Mouse (Mus musculus) kidney, adult 8-10 months (tissue): Measurements from ENCODE around the gene Galnt14.

ENCODE experiments used
- DNase-seq, 2 experiments: peaks; one replicate each; pipeline ENCODE4 v3.0.0; 2022

The Galnt14 gene

DNA sequence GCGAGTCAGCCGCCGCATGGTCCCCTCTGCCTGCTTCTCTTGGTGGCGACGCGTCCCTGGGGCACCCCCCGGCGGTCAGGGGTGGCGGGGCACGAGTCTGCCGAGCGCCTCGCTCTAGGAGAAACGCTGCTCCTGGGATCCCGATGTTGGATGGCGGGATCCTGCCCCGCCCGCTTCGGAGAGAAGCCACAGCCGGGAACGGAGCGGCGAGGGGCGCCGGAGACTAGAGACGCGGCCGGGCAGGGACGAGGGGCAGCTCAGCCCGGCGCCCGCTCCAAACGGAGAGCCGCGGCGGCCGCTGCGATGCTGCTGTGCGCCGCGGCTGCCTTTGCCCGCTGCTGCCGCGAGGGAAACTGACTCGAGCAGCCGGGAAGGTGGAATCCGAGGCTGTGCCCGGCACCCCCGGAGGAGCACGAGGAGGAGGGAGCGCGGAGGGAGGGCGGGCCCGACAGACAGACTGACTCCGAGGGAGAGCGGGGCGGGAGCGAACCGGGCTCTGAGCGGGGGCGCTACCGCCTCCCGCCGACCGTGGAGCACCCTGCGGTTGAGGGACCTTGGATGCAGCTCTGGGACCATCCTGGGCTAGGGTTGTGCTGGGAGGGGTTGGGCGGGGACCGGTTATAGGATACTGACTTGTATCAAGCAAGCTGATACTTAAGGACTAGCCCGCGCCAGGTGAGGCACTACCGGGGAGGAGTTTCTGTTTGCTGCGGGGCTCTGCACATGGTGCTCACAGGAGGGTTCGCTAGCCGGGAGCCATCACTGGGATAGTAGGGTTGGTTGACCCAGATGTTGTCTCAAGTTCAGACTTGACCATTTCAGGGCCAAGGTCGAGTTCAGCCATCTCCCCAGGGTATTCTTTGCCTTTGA lies at the start of gene Galnt14:
Galnt14 (minus strand) TSS at position 412 of the 870 bp plus-strand sequence.
- DNase-seq, result peak; percentile 82 to 84

DNA sequence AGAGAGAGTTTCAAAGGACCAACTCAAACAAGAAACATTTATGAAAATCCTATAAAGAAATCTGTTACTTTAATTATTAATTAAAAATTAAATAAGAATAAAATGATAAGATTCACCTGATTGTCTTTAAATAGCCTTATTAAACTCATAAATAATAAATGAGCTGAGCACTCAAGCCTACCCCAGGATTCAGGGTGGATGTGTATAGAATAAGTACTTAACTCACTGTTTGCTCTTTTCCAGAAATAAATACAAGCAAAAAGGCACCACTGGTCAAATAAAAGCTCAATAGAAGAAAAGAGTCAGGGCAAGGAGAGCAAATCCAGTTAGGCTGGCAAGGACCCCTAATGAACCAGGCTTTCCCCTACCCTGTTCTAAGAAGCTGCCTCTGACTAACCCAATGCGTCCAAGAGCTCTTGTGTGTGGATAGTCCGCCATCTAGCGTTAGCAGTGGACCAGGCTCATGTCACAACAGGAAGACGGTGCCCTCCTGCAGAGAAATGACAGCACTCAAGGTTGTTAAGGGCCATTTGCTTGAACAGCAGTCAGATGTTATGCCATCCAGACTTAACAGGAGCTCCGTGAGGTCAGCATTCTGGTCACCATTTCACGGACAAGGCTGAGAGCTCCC lies 33.5 kb upstream of the Galnt14 start:
- peak; percentile 77 to 90 for DNase-seq

DNA sequence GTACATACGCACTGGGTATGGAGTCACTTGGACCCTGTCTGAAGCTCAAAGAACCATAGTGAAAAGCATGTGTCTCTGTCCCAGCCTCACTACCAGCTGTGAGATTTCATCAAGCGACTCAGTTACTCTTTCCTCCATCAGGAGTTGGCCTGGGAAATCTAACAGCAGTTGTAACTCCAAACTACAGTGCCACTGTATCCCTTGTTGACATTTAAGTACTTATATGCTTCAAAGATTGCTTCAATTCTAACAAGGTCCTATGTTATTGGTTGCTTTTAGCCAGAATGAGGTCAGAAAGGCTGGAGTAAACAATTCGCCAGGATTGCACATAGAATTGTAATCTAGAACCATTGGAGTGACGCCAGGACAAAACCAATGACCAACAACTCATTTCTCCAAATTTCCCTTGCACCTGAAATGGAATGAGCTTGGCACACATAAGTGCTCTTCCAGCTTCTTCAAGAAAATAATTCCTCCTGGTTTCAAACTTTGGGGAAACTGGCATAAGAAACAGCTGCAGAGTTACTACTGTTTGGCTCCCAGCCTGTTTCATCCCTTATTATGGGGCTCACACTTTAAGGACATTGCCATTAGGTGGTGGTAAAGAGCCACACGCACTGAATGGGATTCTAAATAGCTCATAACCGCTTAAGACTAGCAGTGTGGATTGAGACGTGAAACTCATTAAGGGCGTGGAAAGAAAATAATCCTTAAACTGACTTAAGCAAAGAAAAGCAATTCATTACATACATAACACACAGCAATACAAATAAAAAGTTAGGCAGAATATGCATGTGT lies 13.8 kb upstream of the Galnt14 start:
- peak; percentile 36 to 56 for DNase-seq

DNA sequence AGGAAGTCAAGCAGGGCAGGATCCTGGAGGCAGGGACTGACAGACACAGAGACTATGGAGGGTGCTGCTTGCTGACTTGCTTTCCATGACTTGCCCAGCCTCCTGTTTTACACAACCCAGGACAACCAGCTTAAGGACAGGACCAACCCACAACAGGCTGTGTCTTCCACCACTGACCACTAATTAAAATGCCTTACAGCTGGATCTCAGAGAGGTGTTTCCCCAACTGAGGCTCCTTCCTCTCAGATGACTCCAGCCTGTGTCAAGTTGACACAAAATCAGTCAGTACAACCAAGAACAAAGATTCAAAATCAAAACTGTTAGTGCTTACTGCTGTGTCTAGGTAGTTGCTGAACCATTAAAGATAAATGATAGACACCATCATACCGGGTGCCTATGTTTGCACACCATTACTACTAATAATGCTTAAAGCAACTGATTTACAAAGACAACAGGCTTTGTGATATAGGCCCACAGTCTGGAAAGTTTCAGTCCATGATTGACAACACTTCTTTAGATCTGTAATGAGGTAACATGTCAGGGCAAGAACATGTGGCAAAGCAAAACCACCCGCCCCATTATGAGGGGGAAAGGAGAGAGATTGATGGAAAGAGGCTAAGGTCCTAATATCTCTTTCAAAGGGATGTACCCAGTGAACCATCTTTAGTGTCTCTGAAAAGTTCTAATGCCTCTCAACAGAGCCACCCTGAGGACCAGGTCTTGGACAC lies 8.9 kb upstream of the Galnt14 start:
- no peak for DNase-seq

DNA sequence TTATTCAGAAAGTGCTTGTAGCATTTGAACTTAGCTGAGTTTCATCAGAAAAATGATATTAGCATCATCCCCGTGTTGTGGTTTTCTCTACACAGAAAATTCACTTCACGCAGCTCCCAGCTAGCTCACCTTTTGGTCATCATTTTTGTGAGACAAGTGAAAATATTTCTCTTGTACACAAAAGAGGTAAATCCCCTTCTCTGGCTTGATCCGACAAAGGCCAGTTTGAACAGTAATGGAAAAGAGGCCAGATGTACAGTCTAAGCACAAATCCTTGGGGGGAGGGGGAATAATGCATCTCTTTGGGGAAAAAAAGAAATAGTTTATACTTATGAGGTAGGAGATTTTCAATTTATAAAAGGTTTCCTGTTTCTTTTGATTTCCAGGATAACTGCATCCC lies 6.4 kb upstream of the Galnt14 start:
- no peak for DNase-seq

DNA sequence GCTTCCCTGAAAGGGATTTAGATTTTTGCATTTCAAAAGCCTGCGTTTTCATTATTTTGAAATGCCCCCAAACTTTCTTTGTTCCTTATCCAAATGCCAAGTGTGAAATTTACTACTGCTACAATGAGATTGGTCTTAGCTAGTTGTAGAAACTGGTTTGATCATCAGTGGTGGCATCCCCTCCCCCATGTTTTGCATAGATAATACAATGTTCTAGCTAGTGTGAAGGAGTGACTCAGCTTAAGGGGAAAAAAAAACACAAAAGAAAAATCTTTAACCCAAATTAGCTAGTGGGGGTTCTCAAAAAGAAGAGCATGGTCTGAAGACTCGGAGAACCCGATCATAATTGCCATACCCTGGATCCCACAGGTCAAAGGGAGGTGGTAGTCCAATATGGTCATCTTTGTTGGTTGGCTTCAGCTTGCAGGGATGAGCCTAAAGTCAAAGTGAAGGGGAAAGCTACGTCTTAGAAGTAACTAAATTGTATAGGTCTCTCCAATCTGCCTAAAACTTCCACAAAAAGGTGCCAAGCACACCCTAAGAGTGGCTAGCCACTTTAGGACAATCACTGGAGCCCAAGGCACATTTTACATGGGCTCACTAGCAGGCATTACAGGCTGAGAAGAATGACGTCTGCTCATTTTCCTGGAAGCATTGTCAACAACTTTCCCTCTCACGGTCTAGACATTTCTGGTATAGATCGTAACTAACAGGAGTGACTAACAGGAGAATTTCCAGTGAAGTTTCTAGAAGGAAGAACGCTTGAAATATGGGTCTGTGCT lies 4.4 kb upstream of the Galnt14 start:
- no peak for DNase-seq

DNA sequence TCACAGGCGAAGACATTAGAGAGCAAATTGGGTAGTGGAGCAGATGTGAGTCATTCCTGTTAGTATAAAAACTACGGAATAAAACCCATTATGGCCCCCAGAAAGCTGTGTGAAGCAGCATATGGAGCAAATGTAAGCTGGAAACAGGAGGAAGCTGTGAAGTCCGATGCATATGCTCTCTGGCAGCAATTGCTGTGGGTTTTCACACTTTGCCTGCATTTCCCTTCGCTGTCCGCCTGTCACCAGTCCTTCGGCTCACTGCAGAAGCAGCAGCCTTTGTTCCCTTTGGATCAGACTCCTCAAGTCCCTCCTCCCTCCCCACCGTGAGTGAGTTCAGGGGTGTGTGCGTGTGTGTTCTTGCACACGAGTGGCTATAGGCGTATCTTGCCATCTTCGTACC lies 3.1 kb upstream of the Galnt14 start:
- DNase-seq, result no peak

DNA sequence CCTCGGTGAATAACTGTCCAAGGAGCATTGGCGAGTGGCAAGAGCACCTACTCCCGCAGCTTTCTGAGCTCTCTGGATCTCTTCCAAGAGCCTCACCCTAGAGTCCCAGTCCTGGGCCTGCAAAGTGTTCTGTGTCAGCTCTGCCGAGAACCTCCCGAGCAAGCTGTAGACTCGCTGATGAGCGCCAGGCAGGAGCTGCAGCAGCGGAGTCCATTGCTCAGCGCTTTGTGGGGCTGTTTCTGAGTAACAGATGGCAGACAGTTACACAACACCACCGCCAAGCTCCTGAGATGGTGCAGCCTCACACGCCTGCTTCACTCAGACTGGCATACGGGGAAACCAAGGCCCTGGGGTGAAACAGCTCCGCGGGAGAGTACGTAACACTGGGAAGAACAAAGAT lies 1.7 kb upstream of the Galnt14 start:
- DNase-seq, result peak; percentile 38 to 50

DNA sequence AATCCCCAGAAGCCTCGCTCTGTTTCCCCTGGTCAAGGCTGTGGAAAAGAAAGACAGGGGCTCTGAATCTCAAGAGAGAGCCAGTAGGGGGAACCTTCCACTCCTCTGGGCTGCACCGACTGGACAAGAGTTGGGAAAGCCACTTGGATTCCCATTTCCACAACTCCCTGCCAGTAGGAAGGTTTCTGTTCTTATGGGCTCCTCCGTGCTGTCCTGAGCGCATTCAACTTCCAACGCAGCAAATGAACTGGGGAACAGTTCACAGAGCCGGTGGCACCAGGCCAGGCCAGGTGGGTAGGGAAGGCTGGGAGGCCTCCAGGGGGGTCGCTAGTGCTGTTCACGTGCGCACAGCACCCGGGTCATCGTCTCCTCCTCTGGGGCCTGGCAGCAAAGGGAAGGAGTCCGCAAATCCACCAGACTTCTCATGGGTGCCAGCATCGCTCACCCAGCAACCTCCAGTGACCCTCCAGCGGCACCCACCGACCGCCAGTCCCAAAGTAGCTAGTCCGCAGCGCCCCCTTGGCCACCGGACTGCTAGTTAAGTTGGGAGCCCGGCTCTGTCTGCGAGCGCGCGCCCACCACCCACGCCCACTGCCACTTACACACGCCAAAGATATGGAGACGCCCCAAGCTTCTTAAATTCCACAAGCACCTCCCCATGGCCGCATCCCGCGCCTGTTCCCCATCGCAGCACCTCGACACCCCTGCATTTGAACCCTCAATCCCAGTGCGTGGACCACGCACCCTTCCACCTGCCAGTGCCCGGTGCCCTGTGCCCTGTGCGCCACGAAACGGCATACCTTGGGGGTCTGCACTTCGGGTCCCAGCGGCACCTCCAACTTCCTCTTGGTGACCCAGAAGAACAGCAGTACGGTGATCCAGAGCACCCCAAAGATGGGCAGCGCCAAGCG lies 867 bp downstream of the Galnt14 start:
- peak; percentile 57 to 74 for DNase-seq

DNA sequence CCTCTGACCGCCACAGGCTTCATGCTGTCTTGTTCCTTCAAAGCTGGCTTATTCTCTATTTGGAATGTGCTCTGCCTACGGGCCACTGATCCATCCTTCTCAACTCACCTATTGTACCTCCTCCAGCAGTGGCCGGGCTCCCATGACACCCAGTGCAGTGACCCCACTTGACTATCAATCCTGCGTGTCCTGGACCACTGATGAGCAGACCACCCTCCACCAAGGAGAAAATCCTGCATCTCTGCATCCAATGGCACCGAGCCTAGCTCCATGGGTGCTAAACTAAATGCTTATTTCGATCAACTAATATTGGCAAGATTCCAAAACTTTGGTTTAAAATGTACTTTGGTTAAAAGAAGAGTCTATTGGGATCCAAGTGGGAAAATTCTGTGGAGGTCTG lies 1.8 kb downstream of the Galnt14 start:
- DNase-seq, result peak; percentile 17 to 39

DNA sequence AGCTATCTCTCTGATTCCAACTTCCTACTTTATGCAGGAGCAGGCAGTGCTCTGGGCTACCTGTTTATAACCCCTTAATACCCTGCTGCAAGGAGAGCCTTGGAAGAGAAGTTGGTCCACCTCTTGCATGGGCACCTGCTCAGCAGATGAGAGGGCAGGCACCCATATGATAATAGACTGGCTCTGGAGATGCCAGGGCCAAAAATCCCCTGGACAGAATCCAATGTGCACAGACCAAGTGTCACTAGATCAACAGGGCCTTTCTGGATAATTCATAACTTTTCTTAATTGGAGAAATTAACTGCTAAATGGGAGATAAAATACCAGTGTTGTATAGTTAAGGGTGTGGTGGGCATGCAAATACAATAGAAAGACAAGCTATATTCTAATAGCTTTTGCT lies 6.7 kb downstream of the Galnt14 start:
- peak; percentile 41 to 46 for DNase-seq

DNA sequence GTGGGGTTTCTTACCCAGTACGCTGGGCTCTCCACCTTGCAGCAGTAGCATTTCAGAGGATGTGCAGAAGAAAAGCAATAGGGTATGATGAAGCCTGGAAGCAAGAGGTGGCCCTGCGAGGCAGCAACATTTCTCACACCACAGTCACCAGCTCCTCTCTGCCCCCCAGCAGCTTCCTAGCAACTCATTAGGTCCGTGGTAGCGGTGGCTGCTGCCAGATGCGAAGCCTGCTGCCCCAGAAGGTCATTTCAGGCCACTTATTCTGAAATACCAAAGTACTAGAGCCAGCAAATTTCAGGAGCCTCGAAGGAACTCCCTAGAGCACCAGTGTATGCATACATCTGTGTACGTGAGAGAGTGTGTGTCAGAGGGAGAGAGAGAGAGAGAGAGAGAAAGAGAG lies 9.2 kb downstream of the Galnt14 start:
- peak; percentile 52 to 61 for DNase-seq

DNA sequence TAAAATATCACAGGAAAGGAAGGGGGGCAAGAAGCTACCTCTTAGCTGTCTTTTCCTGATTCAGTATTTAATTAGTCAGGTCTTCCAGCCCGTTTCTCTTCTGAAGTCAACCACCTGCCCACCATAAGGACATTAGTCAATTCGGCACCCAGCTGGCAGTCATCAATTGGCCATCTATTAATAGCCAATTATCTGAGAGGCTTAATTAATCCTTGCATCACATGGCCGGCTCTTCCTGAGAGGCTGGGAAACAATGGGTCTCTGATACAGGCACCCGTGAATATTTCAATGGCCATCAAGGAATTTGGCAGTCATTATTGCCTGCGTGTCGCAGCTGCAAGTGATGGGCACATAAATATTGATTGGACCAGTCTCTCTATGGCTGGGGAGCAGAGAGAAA lies 10.4 kb downstream of the Galnt14 start:
- no peak for DNase-seq

DNA sequence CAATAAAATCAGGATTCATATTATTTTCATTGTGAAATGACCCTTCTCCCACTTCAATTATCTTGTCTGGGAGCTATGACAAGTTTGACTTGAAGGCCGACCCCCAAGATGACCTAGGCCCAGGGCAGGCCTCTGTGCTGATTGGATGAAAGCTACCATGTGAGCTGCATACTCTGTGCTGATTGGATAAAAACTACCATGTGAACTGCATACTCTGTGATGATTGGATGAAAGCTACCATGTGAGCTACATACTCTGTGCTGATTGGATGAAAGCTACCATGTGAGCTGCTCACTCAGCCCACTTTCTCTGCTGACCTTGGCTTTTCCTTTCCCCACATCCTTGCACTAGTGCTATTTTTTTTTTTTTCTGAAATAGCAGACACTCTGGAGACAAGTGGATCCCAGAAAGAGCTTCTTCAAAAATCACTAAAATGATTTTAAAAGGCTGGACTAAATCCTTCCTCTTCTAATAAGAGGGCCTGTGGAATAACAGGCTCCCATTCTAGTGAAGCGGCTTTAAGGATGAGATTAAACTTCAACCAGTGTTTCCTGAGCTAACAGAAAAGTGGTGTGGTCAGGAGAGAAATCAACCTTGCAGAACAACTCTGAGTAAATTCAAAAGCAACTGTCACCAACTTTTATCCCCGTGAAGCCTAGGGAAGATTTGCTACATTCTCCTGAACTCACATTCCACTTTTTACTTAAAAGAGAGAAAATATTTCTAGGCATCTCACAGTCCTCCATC lies 15.9 kb downstream of the Galnt14 start:
- peak in 1 of 2 experiments; percentile 52 for DNase-seq

DNA sequence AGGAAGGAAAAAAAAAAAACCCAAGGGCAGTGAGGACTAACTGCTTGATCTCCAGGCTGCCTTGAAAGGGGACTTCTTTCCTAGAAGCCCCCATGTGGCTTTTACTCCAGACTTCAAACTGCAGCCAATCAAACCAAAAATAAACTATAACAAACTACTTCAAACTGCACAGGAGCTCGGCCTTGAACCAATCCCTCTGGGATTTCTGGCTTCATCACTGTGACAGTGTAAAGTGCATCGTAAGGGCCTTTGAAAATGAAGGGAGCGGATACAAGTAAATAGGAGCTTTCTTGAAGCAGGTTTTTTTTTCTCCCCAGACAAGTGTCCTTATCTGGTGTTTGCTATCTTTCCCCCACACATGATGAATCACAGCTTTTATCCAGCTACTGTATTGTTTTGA lies 22.0 kb downstream of the Galnt14 start:
- DNase-seq, result no peak

DNA sequence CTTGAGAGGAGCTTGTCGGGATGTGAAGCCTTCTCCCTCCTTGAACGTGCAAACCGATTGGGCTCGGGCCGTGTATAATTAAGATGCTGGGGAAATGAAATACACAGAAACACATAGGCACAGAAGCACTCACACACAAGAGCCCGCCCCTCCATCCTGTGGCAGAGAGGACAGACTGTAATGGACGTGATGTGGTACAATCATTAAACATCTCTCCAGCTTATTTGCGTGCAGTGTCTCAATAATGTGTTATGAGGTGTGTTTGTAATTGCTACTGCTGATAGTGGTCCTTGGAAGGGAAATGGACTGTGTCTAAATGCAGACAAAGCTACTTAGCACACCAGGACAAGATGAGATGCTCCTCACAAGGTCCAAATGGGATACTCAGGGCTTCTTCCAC lies 24.0 kb downstream of the Galnt14 start:
- DNase-seq, result no peak

DNA sequence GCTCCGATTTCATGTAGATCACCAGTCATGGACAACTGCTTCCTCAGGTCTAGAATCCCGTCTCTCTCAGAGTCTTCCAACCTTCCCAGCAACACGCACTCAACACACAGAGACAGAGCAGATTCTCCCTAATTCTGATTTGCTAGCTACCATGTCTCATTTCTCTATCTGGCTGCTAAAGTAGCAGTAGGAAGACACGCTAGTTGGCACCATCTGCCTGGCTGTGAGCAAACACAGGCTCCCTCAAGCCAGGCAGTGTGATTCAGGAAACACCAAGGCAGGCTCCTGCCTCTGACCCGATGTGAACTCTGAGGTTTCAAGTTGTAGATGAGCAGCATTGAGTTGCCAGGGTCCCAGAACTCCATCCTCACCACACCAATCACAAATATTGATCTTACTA lies 25.5 kb downstream of the Galnt14 start:
- no peak for DNase-seq

DNA sequence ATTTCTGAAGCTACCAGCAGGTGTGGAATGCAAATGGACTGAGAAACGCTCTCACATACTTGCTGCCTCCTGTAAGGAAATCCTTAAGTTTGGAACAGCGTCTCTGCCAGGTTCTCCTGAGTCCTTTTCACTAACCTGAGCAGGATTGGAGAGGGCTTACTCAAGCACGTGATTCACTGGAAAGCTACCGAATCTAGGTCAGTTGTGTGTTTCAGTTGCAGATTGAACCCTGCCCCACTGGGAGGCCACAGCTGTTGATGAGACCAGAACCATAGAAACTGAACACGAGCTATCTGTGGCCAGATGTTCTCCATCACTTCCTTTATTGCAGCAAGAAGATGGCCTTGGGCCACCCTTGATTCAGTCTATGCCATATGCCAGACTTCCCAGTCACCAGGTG lies 38.3 kb downstream of the Galnt14 start:
- DNase-seq, result peak; percentile 20 to 21

DNA sequence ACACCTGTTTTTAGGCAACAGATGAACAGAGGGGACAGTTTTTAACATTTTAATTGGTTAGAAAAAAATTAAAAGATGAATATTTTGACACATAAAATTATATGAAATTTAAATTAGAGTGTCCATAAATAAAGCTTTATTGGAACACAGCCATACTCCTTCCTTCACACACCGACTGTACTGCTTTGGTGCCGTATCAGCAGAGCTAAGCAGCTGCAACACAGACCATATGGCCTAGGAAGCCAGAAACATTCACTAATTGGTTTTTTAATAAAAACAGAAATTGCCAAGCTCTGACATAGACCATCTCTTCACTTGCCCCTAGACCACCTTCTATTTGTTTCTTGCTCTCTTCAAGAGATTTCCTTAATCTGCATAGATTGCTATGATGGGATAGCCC lies 40.2 kb downstream of the Galnt14 start:
- no peak for DNase-seq

DNA sequence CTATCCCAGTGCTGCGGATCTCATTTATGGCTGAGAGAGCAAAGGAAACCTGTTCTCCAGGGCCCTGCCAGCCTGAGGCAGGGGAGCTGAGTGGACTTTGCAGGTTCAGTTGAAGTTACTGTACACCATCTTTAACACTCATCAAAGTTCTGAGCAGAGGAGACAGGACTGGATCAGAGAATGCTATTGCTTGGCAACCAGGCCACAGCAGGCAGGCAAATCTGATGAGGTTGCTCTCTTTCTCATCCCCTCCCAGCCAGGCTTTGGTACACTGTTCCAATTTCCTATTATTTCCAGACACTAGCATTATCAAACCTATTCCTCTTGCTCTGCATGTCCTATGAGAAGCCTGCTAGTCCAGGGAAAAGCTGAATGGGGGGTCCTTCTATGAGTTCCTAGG lies 41.3 kb downstream of the Galnt14 start:
- DNase-seq, result no peak
